Mouse (Mus musculus): ENCODE measurements around the gene 5730409E04Rik. TPM values are rescaled to one million over a fixed set of nuclear protein-coding genes. Genes with fewer than 3 reads are reported as not detected.

Gene 5730409E04Rik
- total and polyA plus RNA-seq, 3 experiments: 8.1 to 20.7 (median 19.0) TPM

DNA sequence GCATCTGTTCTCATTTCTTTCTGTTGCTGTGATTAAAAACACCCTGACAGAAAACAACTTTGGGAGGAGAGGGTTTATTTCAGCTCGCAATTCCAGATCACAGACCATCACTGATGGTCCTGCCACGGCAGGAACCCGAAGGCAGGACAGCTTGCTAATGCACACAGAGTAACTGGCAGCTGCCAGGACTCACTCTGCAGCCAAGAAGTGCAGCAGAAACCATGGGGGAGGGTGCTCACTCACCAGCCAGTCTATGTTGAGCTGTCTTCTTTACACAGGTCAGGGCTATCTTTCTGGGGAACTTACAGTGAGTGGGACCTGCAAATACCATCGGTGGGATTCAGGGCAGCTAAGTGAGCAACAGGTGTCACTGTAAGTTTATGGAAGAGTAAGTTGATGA is 27.8 kb downstream of the 5730409E04Rik start:
- DNase-seq: no peak

DNA sequence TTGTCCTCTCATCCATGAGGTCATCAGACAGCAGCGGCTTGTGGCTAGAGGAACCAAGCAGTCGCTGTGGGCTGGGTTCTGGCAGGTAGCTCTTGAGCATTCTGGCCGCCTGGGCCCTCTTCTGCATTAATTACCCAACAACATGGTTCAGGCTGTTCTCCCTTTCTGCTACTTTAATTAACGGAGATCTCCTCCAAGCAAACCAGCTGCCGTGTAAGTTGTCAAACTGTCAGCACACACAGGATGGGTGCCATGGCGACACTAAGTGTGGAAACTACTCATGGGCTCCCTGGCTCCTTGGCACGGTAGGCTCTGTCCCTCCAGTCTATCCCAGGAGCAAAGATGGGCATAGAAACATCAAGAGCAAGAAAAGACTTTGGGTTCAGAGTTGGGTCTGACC is 29.7 kb downstream of the 5730409E04Rik start:
- no peak for DNase-seq

DNA sequence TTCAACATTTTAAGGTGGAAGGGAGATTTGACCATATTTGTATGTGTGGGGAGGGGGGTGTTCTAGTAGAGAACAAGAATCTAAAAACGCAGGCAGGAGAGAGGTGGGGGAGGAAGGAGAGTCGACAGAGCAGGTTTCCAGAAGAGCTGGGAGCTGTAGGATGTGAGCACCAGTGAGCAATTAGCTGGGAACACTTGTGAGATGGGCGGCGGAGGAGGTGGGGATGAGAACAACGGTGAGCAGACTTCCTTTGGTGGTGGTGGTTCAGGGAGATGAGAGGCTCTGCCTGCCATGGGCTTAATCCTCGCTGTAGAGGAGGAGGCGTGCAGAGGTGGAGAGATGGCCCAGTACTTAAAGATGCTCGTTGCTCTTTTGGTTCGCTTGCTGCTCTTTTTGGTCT is 32.3 kb downstream of the 5730409E04Rik start:
- no peak for DNase-seq

DNA sequence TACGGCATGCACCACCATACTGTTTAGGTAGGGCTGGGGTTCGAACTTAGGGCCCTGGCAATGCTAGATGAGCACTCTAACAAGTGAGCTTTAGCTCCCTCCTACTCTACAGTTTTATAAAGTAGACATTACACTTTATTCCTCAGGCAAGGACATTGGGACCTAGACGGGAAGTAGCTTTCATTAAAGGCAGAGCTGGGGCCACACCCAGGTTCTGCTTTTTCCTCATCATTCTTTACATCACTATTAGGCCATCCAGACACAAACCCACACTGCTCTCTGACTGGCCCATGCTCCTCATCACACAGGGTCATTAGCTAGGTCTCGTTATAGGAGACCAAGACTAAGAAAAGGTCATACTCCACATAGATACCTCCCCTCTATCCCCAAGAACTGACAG is 34.2 kb downstream of the 5730409E04Rik start:
- no peak for DNase-seq

DNA sequence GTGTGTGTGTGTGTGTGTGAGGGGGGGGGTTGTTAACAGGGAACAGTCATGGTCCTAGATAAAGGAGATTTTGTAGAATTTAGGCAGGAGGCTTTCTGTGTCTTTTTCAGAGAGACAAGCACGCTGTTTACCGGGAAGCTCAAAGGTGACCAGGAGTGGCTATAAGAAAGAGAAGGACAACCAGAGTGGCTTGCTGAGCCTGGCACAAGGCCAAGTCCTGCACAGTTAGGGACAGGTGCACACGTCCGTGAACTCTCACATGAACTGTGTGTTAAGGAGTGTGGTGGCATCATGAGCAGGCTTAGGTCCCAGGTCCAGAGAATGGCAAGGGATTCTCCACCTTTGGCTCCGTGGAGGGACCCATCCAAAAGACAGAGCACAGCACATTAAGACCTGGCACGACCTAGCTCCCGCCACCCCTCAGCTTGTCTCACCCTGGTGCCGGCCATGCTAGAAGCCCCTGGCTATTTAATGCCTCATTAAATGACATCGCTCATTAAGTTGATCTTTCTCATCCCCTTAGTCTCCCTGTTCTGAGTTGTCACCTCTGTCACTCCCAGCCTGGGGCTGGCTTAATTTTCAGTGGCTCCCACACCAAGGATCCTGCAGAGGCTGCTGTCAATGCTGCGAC is 34.8 kb downstream of the 5730409E04Rik start:
- DNase-seq: no peak

DNA sequence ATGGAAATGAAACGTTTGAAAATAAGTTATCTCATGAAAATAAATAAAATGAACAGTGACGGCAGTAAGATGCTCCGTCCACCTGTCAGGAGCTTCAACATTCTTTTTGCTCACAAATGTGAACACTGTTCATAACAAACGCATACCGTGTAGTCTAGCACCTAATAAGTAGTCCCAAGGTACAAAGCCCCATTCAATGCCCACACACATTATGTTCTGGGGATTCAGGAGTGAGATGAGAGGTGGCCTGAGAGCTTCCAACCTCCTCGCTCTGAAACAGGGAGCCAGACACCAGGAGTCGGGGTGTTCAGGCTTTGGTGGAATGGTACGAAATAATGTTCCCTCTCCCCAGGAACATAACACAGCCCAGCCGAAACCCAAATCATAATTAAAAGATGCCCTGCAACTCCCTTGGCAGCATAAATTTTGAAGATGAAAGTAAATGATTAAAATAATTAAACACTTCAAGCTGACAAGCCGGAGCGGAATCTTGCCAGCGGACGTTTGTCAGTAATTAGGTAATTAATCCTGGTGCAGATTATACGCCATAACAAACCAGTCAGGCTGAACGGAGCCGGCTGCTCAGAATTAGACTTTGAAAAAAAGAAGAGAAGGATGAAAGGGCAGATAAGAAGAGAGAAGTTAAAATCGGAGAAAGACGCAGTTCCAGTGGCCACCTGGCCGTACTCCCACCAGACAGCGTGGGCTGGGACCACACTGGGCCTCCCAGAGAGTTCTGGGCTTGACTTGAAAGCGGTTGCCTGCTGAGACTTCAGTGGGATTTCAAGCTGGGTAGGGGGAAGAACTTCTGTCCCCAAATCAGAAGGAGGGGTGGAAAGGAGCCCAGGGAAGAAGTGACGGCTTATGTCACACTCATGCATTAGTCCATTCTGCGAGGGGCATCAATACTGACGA is 38.6 kb downstream of the 5730409E04Rik start:
- DNase-seq: no peak

DNA sequence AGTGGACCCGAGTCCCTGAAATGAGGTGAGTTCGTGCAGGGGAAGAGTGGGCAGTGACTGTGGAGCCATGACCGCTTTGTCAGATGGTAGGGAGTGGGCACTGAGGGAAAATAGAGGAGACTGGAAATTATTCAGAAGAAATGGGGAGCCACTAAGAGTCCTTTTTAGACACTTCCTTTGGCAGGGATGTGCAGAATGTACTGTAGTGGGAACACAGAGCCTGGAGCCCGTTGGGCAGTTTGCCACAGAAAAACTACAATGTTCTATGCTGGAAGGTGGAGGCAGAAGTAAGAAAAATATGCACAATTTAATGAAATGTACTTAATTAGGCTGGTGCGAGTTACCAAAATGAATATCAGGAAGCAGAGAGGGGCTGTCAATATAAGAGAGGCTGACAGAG is 43.5 kb downstream of the 5730409E04Rik start:
- no peak for DNase-seq

DNA sequence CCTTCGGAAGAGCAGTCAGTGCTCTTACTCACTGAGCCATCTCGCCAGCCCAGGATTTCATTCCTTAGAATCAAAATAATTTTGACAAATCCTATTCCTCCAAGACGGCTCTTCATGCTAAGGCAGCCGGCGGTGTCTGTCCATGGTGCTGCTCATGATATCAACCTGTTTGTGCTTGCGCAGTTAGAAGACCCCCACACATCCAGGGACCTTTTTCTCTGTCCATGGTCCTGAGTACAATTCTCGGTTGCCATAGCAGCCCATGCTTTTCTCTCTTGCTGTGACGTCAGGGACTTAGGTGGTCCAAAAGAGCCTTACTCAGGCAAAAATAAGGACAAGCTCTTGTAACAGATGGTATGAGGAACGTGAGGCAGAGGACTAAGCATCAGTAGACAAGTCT is 45.7 kb downstream of the 5730409E04Rik start:
- DNase-seq: no peak

DNA sequence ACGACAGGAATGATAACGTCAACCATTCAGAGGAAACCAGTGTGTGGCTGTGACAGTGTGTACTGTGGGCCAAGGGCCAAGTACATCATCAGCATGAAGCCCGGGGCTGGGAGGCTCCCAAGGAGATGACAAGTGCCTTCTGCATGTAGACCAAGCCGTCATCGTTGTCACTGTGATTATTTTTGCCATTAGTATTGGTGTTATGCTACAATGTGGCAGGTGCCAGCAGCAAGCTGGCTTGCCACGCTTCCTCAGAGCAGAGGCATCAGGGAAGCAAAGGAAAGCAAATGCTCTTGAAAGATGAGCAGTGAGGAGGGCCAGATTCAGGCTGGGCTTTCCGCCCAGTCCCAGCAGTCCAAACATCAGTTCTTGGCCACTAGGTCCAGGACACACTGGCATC is 51.6 kb downstream of the 5730409E04Rik start:
- no peak for DNase-seq

Small RNA genes within 50 kb of the gene (microRNA-seq; reads per million reads assigned to microRNA genes)
- gene Mir7119: 0 reads per million in 2 experiments

Other genes with a start within 250 kb of the 5730409E04Rik start
- 10 to 100 TPM; 15.8 to 22.5 TPM for gene Ago3, start 180.3 kb upstream of the 5730409E04Rik start, total RNA-seq (2021)
- 19.7 and 21.0 TPM in 2 replicates for gene Ago3, start 180.3 kb upstream of the 5730409E04Rik start, polyA plus RNA-seq (2012; rRNA removed)
- gene Ago1, start 141.2 kb upstream of the 5730409E04Rik start, total RNA-seq (2021): 10 to 100 TPM; 28.1 to 36.6 TPM
- 10.6 and 17.2 TPM in 2 replicates for gene Ago1, start 141.2 kb upstream of the 5730409E04Rik start, polyA plus RNA-seq (2012; rRNA removed)
- 1 to 10 TPM; 4.8 to 5.4 TPM for gene Ago4, start 76.3 kb upstream of the 5730409E04Rik start, total RNA-seq (2021)
- gene Ago4, start 76.3 kb upstream of the 5730409E04Rik start, polyA plus RNA-seq (2012; rRNA removed): 1.0 and 1.2 TPM in 2 replicates
- gene Clspn, start 52.9 kb upstream of the 5730409E04Rik start, total RNA-seq (2021): under 1 TPM; 0.66 to 0.97 TPM
- 0.11 and 0.19 TPM in 2 replicates for gene Clspn, start 52.9 kb upstream of the 5730409E04Rik start, polyA plus RNA-seq (2012; rRNA removed)
- gene Psmb2, start 67.8 kb downstream of the 5730409E04Rik start, total RNA-seq (2021): 100 to 1,000 TPM; 159 to 189 TPM
- 133 and 175 TPM in 2 replicates for gene Psmb2, start 67.8 kb downstream of the 5730409E04Rik start, polyA plus RNA-seq (2012; rRNA removed)
- not detected for gene Tfap2e, start 126.4 kb downstream of the 5730409E04Rik start, total RNA-seq (2021)
- gene Tfap2e, start 126.4 kb downstream of the 5730409E04Rik start, polyA plus RNA-seq (2012; rRNA removed): not detected in 2 replicates
- 10 to 100 TPM; 32.4 to 36.4 TPM for gene Ncdn, start 143.6 kb downstream of the 5730409E04Rik start, total RNA-seq (2021)
- 66.6 and 82.2 TPM in 2 replicates for gene Ncdn, start 143.6 kb downstream of the 5730409E04Rik start, polyA plus RNA-seq (2012; rRNA removed)
- 10 to 100 TPM; 36.6 to 40.7 TPM for gene AU040320, start 143.7 kb downstream of the 5730409E04Rik start, total RNA-seq (2021)
- 29.0 and 35.2 TPM in 2 replicates for gene AU040320, start 143.7 kb downstream of the 5730409E04Rik start, polyA plus RNA-seq (2012; rRNA removed)